Mouse (Mus musculus) cerebellum, adult 2 months (tissue): ENCODE data around the gene Tmod4. TPM values are rescaled to one million over a fixed set of nuclear protein-coding genes. Genes with fewer than 3 reads are reported as not detected.
"Not testable (repeated sequence)": the region's sequence is repeated elsewhere in the genome, so short reads cannot be mapped to it uniquely, and the experiment has no call there.

Source experiments
- DNase-seq, 2 experiments: peaks; one replicate each; pipeline ENCODE4 v3.0.0; 2021
- H3K27ac ChIP-seq: fragments of 200-500 bp; 2 replicates; pipeline ENCODE4 v1.5.1; 2012; ENCODE audit warnings: low read length, control low read depth, inconsistent platforms; ENCODE audit not compliant: insufficient read depth
- H3K27me3 ChIP-seq: fragments of 200-500 bp; 2 replicates; pipeline ENCODE4 v1.6.1; 2012; ENCODE audit warnings: inconsistent platforms, mild to moderate bottlenecking, low read length, moderate library complexity; ENCODE audit not compliant: control insufficient read depth, insufficient read depth
- H3K4me1 ChIP-seq: fragments of 200-500 bp; 2 replicates; pipeline ENCODE4 v1.6.1; 2011; ENCODE audit warnings: low read length; ENCODE audit not compliant: control insufficient read depth, insufficient read depth
- H3K4me3 ChIP-seq: fragments of 200-500 bp; replicated peaks from 2 replicates; pipeline ENCODE3; 2011; ENCODE audit warnings: mild to moderate bottlenecking, low read depth, low read length, control low read depth; ENCODE audit not compliant: insufficient read depth
- CTCF ChIP-seq: fragments of 200-500 bp; IDR thresholded peaks from 2 replicates; pipeline ENCODE4 v1.5.1; 2011; ENCODE audit warnings: low read depth, mild to moderate bottlenecking, control low read depth, low read length, moderate library complexity, borderline replicate concordance; ENCODE audit not compliant: insufficient read depth
- POLR2A ChIP-seq: fragments of 200-500 bp; IDR thresholded peaks from 2 replicates; pipeline ENCODE4 v1.6.1; 2011; ENCODE audit warnings: low read length, control low read depth, borderline replicate concordance; ENCODE audit not compliant: insufficient read depth
- WGBS: fragments of 180-500 bp; shearing (Covaris S2); methylation state at CpG from one replicate; pipeline ENCODE4 v1.1.7; 2018; 5-methylcytosine and 5-hydroxymethylcytosine counted together
- polyA plus RNA-seq: library from polyadenylated mRNA; depleted of rRNA; stranded (reverse); fragments of >200 nt; gene quantifications from 2 replicates; pipeline ENCODE4 v1.2.3, GENCODE M21; 2012; rRNA removed

The Tmod4 gene
- 1.0 and 1.2 TPM in 2 replicates for polyA plus RNA-seq

DNA sequence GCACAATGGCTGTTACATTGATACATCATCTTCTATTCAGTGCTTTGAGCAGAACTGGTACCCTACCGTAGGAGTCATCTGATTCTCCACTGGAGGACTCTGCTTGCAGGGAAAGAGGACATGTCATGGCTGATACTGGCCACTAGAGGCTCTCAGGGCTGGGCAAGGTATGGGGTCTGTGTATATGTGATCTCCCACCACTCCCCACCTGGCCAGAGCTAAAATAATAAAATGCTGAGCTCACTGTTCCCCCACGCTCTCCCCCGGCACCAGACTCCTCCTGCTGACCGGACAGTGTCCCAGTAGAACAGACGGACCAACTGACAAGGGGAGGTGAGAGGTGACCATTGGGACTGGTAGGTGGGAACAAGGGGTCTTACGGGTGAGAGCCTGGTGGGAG, at the start of gene Tmod4:
Gene Tmod4 (plus strand): TSS at position 231 of the 400 bp plus-strand sequence.
- no peaks in the 10 kb centered on the region for H3K27me3 ChIP-seq
- H3K27ac ChIP-seq, result no peak within 1 kb of the TSS
- TF ChIP-seq POLR2A (no peak), CTCF (peak; percentile 35; the same call in 1 of the 2 replicates)
- no peak within 1 kb of the TSS for H3K4me3 ChIP-seq
- WGBS, result 52% methylated on average over 6 of the region's 6 CpGs
- H3K4me1 ChIP-seq, result peaks cover 13% of the 10 kb centered on the region
- no peak for DNase-seq

DNA sequence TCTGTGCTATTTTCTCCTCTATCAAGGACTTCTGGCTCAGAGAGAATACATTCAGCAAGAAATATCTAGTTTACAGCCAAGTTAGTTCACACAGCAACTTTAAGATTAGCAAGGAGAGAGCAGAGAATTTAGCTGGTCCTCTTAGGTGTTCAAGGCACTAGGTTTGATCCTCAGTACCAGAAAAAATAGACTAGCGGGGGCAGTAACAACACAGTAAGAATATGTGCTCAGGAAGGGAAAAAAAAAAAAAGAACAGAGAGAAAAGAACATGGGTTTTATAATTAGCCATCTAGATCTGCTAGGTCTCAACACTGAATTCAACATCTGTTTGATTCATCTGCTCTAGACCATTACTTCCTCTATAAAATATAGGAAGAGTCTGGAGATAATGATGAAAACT, 36.2 kb upstream of the Tmod4 start:
- 100% methylated on average over 1 of the region's 1 CpGs for WGBS
- DNase-seq, result no peak
- TF ChIP-seq CTCF (no peak), POLR2A (no peak)
- H3K27ac ChIP-seq, result no peak overlapping the region
- H3K27me3 ChIP-seq, result no peaks in the 10 kb centered on the region
- no peaks in the 10 kb centered on the region for H3K4me1 ChIP-seq
- no peak overlapping the region for H3K4me3 ChIP-seq

DNA sequence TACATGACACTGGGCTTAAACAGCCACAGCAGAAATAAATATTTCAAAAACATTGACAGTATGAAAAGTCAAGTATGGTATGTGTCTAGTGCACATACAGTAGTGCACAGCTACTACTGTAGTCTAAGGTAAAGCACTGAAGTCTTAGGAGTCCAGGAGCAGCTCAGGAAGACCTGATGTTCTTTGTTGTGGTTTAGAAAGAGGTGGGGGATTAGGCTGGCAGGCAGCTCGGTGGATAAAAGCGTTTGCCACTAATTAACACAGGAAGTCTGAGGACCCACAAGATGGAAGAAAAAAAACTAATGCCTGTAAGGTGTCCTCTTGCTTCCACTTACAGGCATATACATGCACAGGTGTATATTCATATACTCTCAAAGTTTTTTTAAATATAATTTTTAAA, 23.4 kb upstream of the Tmod4 start:
- TF ChIP-seq POLR2A (no peak), CTCF (no peak)
- no peak for DNase-seq
- no peak overlapping the region for H3K4me3 ChIP-seq
- H3K27me3 ChIP-seq, result no peaks in the 10 kb centered on the region
- no peak overlapping the region for H3K27ac ChIP-seq
- WGBS, result 47% methylated on average over 2 of the region's 2 CpGs
- H3K4me1 ChIP-seq, result no peaks in the 10 kb centered on the region

DNA sequence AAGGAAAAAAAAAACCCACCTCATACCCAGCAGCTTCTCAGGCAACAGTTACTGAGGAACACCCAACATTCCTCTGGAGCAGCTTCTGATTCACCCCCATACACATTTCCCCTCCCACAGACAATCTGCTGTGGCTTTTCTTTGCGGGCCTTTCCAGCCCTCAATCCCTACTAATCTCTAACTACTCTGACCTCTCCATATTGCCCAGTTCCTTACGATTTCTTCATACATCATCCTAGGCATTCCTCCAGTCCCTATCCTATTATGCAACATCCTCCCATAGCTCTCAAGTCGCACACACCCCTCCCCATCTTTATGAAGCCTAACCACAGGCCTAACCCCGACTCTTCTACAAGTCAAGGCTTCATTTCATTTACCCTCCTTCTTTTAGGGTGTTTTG, 19.2 kb upstream of the Tmod4 start:
- Histone ChIP-seq H3K27me3 (no peaks in the 10 kb centered on the region), H3K4me1 (no peaks in the 10 kb centered on the region), H3K27ac (no peak overlapping the region), H3K4me3 (peak overlapping the region; percentile 93)
- WGBS, result 22% methylated on average over 4 of the region's 4 CpGs
- TF ChIP-seq CTCF (no peak), POLR2A (no peak)
- peak in 1 of 2 experiments; percentile 6 for DNase-seq

DNA sequence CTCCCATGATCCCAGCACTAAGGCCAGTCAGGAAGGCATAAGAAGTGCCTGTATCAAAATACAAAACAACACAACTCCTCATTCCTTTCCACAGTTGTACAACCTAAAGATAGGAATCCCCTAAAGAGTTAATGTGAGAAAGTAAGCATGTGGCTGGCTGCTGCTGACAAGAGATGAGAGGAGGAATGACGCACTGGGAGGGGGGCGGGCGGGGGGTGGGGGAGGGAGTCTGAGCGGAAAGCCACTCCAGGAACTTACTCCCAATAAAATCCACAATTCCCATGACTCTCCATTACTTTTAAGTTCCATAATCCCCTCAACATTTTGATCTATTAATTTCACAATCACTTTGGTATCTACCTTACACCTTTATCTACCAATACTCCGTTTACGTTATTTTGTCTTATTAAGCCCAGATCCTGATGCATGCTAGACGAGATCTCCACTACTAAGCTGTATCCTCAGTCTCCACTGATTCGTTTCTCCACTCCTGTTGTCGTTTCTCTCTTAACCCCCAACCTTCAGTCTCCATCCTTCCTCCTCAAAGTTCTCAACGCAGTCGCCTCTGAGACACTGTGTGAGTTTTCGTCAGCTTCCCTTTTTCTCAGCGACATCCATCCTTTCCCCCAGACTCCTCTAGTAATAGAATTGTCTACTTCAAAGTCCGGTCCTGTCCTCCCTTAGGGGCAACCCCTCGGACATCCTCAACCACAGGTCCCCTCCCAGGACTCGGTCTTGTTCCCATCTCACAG, 18.5 kb upstream of the Tmod4 start:
- TF ChIP-seq CTCF (no peak), POLR2A (no peak)
- under 1% methylated on average over 16 of the region's 16 CpGs for WGBS
- peak in 1 of 2 experiments; percentile 27 for DNase-seq

DNA sequence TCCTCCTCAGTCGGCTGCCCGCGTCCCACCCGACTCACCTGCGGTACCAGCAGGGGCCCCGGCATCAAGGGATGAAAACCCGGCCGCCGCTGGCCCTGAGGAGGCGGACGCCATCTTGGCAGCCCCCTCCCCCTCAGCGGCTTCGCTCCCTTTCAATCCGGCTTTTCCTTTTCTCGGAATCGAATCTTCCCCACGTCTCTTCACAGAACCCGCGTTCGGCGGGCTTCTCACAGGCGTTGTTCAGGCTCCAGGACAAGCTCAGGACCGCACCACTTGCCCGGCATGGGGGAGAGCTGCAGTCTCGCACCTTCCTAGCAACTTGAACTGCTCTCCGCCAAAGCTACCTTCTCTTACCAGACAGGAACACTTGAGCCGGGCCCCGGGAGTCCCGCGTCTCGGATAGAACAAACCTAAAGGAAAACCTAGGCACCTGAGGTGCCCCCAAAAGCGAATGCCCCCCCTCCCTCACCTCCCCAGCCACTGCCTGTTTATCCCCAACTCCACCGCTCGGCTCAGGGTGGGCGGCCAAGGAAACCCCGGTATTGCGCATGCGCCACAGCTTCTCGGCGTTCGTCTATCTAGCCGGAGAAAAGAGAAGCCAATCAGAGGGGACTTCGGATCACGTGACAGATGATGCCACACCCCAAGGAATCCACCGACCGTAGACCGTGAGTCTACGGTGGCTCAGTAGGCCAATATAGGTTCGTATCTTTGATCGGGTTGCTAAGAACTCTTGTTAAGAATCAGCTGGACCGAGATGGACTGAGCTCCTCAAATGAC, 17.7 kb upstream of the Tmod4 start, which contains the start of gene Pip5k1a:
Gene Pip5k1a (minus strand): TSS at position 593 of the 780 bp plus-strand sequence.
- peak within 1 kb of the TSS; percentile 58 for H3K27ac ChIP-seq
- WGBS, result 1% methylated on average over 51 of the region's 51 CpGs
- no peaks in the 10 kb centered on the region for H3K4me1 ChIP-seq
- H3K27me3 ChIP-seq, result no peaks in the 10 kb centered on the region
- H3K4me3 ChIP-seq, result peak within 1 kb of the TSS; percentile 93
- peak; percentile 97 to 98 for DNase-seq
- TF ChIP-seq POLR2A (peak; percentile 70), CTCF (no peak)

More for the DNA sequence above, 18.5 kb upstream of the Tmod4 start:
- Histone ChIP-seq H3K4me1 (no peaks in the 10 kb centered on the region), H3K4me3 (peak overlapping the region; percentile 93), H3K27me3 (no peaks in the 10 kb centered on the region), H3K27ac (peak overlapping the region; percentile 58)

DNA sequence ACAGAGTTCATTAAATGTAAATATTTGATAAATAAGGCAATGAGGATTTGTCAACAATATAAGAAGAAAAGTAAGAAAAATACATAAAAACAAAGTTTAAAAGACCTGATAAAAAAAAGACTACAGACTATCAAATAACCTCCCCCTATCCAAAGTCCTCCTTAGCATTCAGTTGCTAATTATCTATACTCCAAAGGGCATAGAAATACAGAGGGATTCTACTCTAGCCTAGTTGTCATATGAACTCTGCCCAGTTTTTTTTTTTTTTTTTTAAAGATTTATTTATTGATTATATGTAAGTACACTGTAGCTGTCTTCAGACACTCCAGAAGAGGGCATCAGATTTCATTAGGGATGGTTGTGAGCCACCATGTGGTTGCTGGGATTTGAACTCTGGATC, 17.0 kb upstream of the Tmod4 start:
- DNase-seq, H3K27me3 ChIP-seq, H3K4me1 ChIP-seq, H3K27ac ChIP-seq: not testable (repeated sequence)
- peak overlapping the region; percentile 93 for H3K4me3 ChIP-seq

DNA sequence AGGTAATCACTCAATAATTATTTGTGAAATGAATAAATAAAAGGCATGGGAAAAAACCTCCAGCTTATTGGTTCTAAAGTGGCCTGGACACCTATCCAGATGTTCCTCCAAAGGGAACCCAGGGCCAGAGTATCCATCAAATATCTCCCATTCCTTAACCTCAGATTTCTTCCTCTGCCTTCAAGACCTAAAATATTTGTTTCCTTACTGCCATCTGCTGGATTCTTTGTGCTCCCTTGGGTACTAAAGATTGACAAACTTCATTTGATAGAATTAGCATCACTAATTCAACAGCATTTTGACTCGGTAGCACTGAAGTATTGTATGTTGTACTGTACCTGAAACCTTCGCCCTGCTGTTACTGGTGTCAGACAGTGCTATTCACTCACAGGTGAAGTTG, 16.4 kb upstream of the Tmod4 start:
- WGBS, result 53% methylated on average over 2 of the region's 2 CpGs

More for the DNA sequence above, 16.4 kb upstream of the Tmod4 start:
- Histone ChIP-seq H3K27me3 (no peaks in the 10 kb centered on the region), H3K4me1 (no peaks in the 10 kb centered on the region), H3K4me3 (no peak overlapping the region), H3K27ac (no peak overlapping the region)
- DNase-seq, result no peak
- TF ChIP-seq POLR2A (no peak), CTCF (no peak)
